Mouse (Mus musculus) kidney, postnatal 25 days (tissue): ENCODE results near the gene Lrrtm3.

Experiments used
- DNase-seq, 2 experiments: peaks; one replicate each; pipeline ENCODE4 v3.0.0; 2021; ENCODE audit warnings: mixed read lengths in 2 of 2

The Lrrtm3 gene

GRCm38 (mm10) chr10:64041218-64041617 is 48.9 kb downstream of the Lrrtm3 start:
- no peak for DNase-seq

GRCm38 (mm10) chr10:64039760-64040535 is 50.1 kb downstream of the Lrrtm3 start:
- no peak for DNase-seq

GRCm38 (mm10) chr10:64030901-64031300 is 59.2 kb downstream of the Lrrtm3 start:
- DNase-seq, result no peak

- no peak for DNase-seq
Observed at GRCm38 (mm10) chr10:64023340-64023739, 66.7 kb downstream of the Lrrtm3 start.

- DNase-seq, result no peak
Observed at GRCm38 (mm10) chr10:64020347-64020746, 69.7 kb downstream of the Lrrtm3 start.

GRCm38 (mm10) chr10:64001996-64002395 is 88.1 kb downstream of the Lrrtm3 start:
- no peak for DNase-seq

GRCm38 (mm10) chr10:64001531-64001930 is 88.5 kb downstream of the Lrrtm3 start:
- no peak for DNase-seq

GRCm38 (mm10) chr10:63994251-63994650 is 95.8 kb downstream of the Lrrtm3 start:
- DNase-seq, result no peak

GRCm38 (mm10) chr10:63985576-63985975 is 104.5 kb downstream of the Lrrtm3 start:
- DNase-seq, result no peak

- DNase-seq, result no peak
Observed at GRCm38 (mm10) chr10:63979410-63979809, 110.7 kb downstream of the Lrrtm3 start.

GRCm38 (mm10) chr10:63978969-63979368 is 111.1 kb downstream of the Lrrtm3 start:
- no peak for DNase-seq

GRCm38 (mm10) chr10:63978535-63978934 is 111.5 kb downstream of the Lrrtm3 start:
- no peak for DNase-seq

GRCm38 (mm10) chr10:63978101-63978500 is 112.0 kb downstream of the Lrrtm3 start:
- no peak for DNase-seq

- no peak for DNase-seq
Observed at GRCm38 (mm10) chr10:63972300-63972699, 117.8 kb downstream of the Lrrtm3 start.

- no peak for DNase-seq
Observed at GRCm38 (mm10) chr10:63954308-63954930, 135.7 kb downstream of the Lrrtm3 start.

GRCm38 (mm10) chr10:63951481-63951880 is 138.6 kb downstream of the Lrrtm3 start:
- no peak for DNase-seq

- DNase-seq, result peak; percentile 40 to 54
Observed at GRCm38 (mm10) chr10:63950867-63951266, 139.2 kb downstream of the Lrrtm3 start.

- DNase-seq, result no peak
Observed at GRCm38 (mm10) chr10:63947266-63947665, 142.8 kb downstream of the Lrrtm3 start.

GRCm38 (mm10) chr10:63945534-63945933 is 144.5 kb downstream of the Lrrtm3 start:
- DNase-seq, result no peak

GRCm38 (mm10) chr10:63933946-63934345 is 156.1 kb downstream of the Lrrtm3 start:
- DNase-seq, result no peak

- no peak for DNase-seq
Observed at GRCm38 (mm10) chr10:63927334-63927733, 162.7 kb downstream of the Lrrtm3 start, which contains the start of gene Gm10118. Gene Gm10118, minus strand, starts transcription at chr10:63927434.

GRCm38 (mm10) chr10:63908878-63909277 is 181.2 kb downstream of the Lrrtm3 start:
- no peak for DNase-seq

GRCm38 (mm10) chr10:63899891-63900290 is 190.2 kb downstream of the Lrrtm3 start:
- no peak for DNase-seq

GRCm38 (mm10) chr10:63894612-63895011 is 195.5 kb downstream of the Lrrtm3 start:
- no peak for DNase-seq
